Mouse (Mus musculus) effector memory CD4-positive, alpha-beta T cell, adult 7 months (primary cell): ENCODE measurements around the gene Elavl2. TPM values are rescaled to one million over a fixed set of nuclear protein-coding genes. Genes with fewer than 3 reads are reported as not detected.

ENCODE experiments used
- polyA plus RNA-seq: library from polyadenylated mRNA; unstranded; fragments of 100-300 nt; shearing (Covaris generic); gene quantifications from one replicate; pipeline ENCODE4 v1.2.1, GENCODE M21; 2017

Gene Elavl2
- polyA plus RNA-seq, result 0.82 TPM

DNA sequence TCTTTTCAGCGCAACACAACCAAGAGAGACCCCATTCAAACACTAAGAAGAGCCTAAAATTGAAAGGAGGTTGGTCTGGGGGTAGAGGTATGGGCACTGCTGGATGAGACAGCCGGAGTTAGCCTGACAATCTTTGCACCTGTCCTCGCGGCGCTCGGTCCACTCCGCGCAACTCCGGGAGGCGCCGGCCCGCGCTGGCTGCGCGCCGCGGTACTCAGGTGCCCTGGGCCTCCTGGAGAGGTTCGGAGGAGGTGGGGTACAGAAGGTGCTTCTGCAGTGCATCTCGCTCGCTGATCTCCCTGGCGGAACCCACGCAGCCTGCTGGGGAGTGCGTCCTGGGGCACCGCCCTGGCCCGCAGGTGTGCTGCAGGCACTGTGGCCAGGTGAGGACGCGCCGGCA is at the start of gene Elavl2:
Elavl2 (minus strand) TSS at position 363 of the 400 bp plus-strand sequence.

